In genomic region chr14:57423432-57424211, GRCm38 (mm10) we compare ENCODE assay signal across 7 mouse cellular contexts. TPM values are rescaled to one million over a fixed set of nuclear protein-coding genes. Genes with fewer than 3 reads are reported as not detected.
DNase-seq lines count a peak whose midpoint lies in the region; ATAC-seq lines count a peak whose summit lies in the region.

Gene Ift88, plus strand, starts transcription at chr14:57424062.

- H3K4me2 ChIP-seq in intestine, embryonic 15.5 days (replicated peaks) = peak within 1 kb of the TSS; percentile 75

- peak; percentile 100 for ATAC-seq in intestine, embryonic 15.5 days

- intact Hi-C loops in gastrocnemius, postnatal 36 days (cut with DNase I) = no loop called here
- intact Hi-C loops in left cerebral cortex, postnatal 25 days (cut with DNase I) = loop anchor here (2.0 kb wide), 1 partner anchor 25 kb away; the partner anchor contains the start of gene Cryl1

- no peaks in the 10 kb centered on the region for H3K27me3 ChIP-seq in intestine, embryonic 15.5 days (replicated peaks)
- H3K27me3 ChIP-seq in midbrain, embryonic 10.5 days (ENCODE audit: low read depth, poor library complexity, severe bottlenecking) = no peaks in the 10 kb centered on the region

- peak; percentile 96 for DNase-seq in adrenal gland, adult 2 months
- peak; percentile 77 for DNase-seq in embryo, embryonic 11.5 days (ENCODE audit: low read depth, low spot score)
- DNase-seq in gastrocnemius, postnatal 36 days = peak; percentile 88 to 91
- peak; percentile 97 for DNase-seq in left cerebral cortex, postnatal 25 days (ENCODE audit: low spot score in 2 of 2)
- peak; percentile 94 for DNase-seq in midbrain, embryonic 10.5 days (ENCODE audit: low spot score)
- peak; percentile 90 for DNase-seq in right cerebral cortex, postnatal 4 days

- H3K36me3 ChIP-seq in intestine, embryonic 15.5 days = no peaks in the 10 kb centered on the region
- H3K36me3 ChIP-seq in midbrain, embryonic 10.5 days = no peaks in the 10 kb centered on the region

- H3K4me3 ChIP-seq in intestine, embryonic 15.5 days (replicated peaks) = peak within 1 kb of the TSS; percentile 98
- peak within 1 kb of the TSS; percentile 89 for H3K4me3 ChIP-seq in midbrain, embryonic 10.5 days

- H3K9ac ChIP-seq in intestine, embryonic 15.5 days = peak within 1 kb of the TSS; percentile 82

- H3K9me3 ChIP-seq in intestine, embryonic 15.5 days = no peaks in the 10 kb centered on the region
- H3K9me3 ChIP-seq in midbrain, embryonic 10.5 days (replicated peaks) = no peaks in the 10 kb centered on the region

- H3K4me1 ChIP-seq in intestine, embryonic 15.5 days (replicated peaks) = no peaks in the 10 kb centered on the region
- H3K4me1 ChIP-seq in midbrain, embryonic 10.5 days = peaks cover 22% of the 10 kb centered on the region

- H3K27ac ChIP-seq in intestine, embryonic 15.5 days = peak within 1 kb of the TSS; percentile 59
- H3K27ac ChIP-seq in midbrain, embryonic 10.5 days (replicated peaks) = peak within 1 kb of the TSS; percentile 89

- WGBS in intestine, embryonic 15.5 days = 3% methylated on average over 42 of the region's 42 CpGs
- 4% methylated on average over 42 of the region's 42 CpGs for WGBS in midbrain, embryonic 10.5 days

RNA-seq across cellular contexts. Expression of gene Ift88, which starts in this region (rescaled TPM):
- 10 to 100 TPM; 10.9 to 13.9 TPM for total RNA-seq in adrenal gland, adult 2 months (2021)
- polyA plus RNA-seq in adrenal gland, adult 2 months (2012; rRNA removed) = 2.1 and 2.5 TPM in 2 replicates
- 1 to 10 TPM; 2.9 to 4.7 TPM for total RNA-seq in gastrocnemius, postnatal 36 days (2021)
- 9.4 and 11.9 TPM in 2 replicates for polyA plus RNA-seq in intestine, embryonic 15.5 days (2015; fragmentation: Nextera tagmentation; extraction: Ambion mirVana)
- 10 to 100 TPM; 15.6 to 20.9 TPM for total RNA-seq in left cerebral cortex, postnatal 25 days (2021)
- polyA plus RNA-seq in midbrain, embryonic 10.5 days (2016; fragmentation: Nextera tagmentation; extraction: Ambion mirVana) = 12.1 and 14.4 TPM in 2 replicates

Comparison
In these comparisons a context has a peak if more than half of its experiments do, and no peak if none do; other contexts are left out.
1. Peak in every context shown above with its lines: DNase-seq, ATAC-seq, H3K4me3 ChIP-seq and H3K27ac ChIP-seq.